Mouse (Mus musculus): Measurements from ENCODE around the gene Gm3278. TPM values are rescaled to one million over a fixed set of nuclear protein-coding genes. Genes with fewer than 3 reads are reported as not detected.

Gm3278 gene
- not detected for polyA plus RNA-seq (2014; fragmentation: Illumina TruSeq; extraction: RNeasy Lipid Tissue Mini Kit (QIAGEN cat#74804); ENCODE audit: low read depth, low replicate concordance)

GRCm38 (mm10) chr14:4892116-4892515 lies at the start of gene Gm3278:
Gene Gm3278, plus strand, starts transcription at chr14:4892416.

GRCm38 (mm10) chr14:4855299-4855980 lies 36.8 kb upstream of the Gm3278 start, which contains the start of gene Gm3264:
Gene Gm3264, plus strand, starts transcription at chr14:4855576.

Other genes starting within 250 kb of the Gm3278 start
- not detected for gene Gm3239, start 228.2 kb upstream of the Gm3278 start, polyA plus RNA-seq (2014; fragmentation: Illumina TruSeq; extraction: RNeasy Lipid Tissue Mini Kit (QIAGEN cat#74804); ENCODE audit: low read depth, low replicate concordance)
- gene Gm7876, start 183.2 kb upstream of the Gm3278 start, polyA plus RNA-seq (2014; fragmentation: Illumina TruSeq; extraction: RNeasy Lipid Tissue Mini Kit (QIAGEN cat#74804); ENCODE audit: low read depth, low replicate concordance) = 0.48 TPM
- 0.26 TPM for gene Gm3252, start 165.6 kb upstream of the Gm3278 start, polyA plus RNA-seq (2014; fragmentation: Illumina TruSeq; extraction: RNeasy Lipid Tissue Mini Kit (QIAGEN cat#74804); ENCODE audit: low read depth, low replicate concordance)
- gene Gm9602, start 116.1 kb upstream of the Gm3278 start, polyA plus RNA-seq (2014; fragmentation: Illumina TruSeq; extraction: RNeasy Lipid Tissue Mini Kit (QIAGEN cat#74804); ENCODE audit: low read depth, low replicate concordance) = 0.22 TPM
- not detected for gene Gm3269, start 54.3 kb upstream of the Gm3278 start, polyA plus RNA-seq (2014; fragmentation: Illumina TruSeq; extraction: RNeasy Lipid Tissue Mini Kit (QIAGEN cat#74804); ENCODE audit: low read depth, low replicate concordance)
- not detected for gene Gm3264, start 36.8 kb upstream of the Gm3278 start, polyA plus RNA-seq (2014; fragmentation: Illumina TruSeq; extraction: RNeasy Lipid Tissue Mini Kit (QIAGEN cat#74804); ENCODE audit: low read depth, low replicate concordance)
- not detected for gene Gm8297, start 91.5 kb downstream of the Gm3278 start, polyA plus RNA-seq (2014; fragmentation: Illumina TruSeq; extraction: RNeasy Lipid Tissue Mini Kit (QIAGEN cat#74804); ENCODE audit: low read depth, low replicate concordance)
- not detected for gene Gm3298, start 123.5 kb downstream of the Gm3278 start, polyA plus RNA-seq (2014; fragmentation: Illumina TruSeq; extraction: RNeasy Lipid Tissue Mini Kit (QIAGEN cat#74804); ENCODE audit: low read depth, low replicate concordance)
- not detected for gene 4930555G01Rik, start 158.2 kb downstream of the Gm3278 start, polyA plus RNA-seq (2014; fragmentation: Illumina TruSeq; extraction: RNeasy Lipid Tissue Mini Kit (QIAGEN cat#74804); ENCODE audit: low read depth, low replicate concordance)
- 0.53 TPM for gene Gm8281, start 178.6 kb downstream of the Gm3278 start, polyA plus RNA-seq (2014; fragmentation: Illumina TruSeq; extraction: RNeasy Lipid Tissue Mini Kit (QIAGEN cat#74804); ENCODE audit: low read depth, low replicate concordance)
- gene Gm8279, start 239.1 kb downstream of the Gm3278 start, polyA plus RNA-seq (2014; fragmentation: Illumina TruSeq; extraction: RNeasy Lipid Tissue Mini Kit (QIAGEN cat#74804); ENCODE audit: low read depth, low replicate concordance) = not detected

Measured in adipose tissue, adult 10 weeks (tissue).